Mouse (Mus musculus): ENCODE results near the gene Zbtb5. TPM values are rescaled to one million over a fixed set of nuclear protein-coding genes. Genes with fewer than 3 reads are reported as not detected.
"Not testable (repeated sequence)": the region's sequence is repeated elsewhere in the genome, so short reads cannot be mapped to it uniquely, and the experiment has no call there.

Gene Zbtb5
- total RNA-seq (2021), result 10 to 100 TPM in 1 of 2 experiments, 1 to 10 TPM in 1; 8.5 to 11.6 TPM

GRCm38 (mm10) chr4:45012105-45012975, at the start of gene Zbtb5:
Gene Zbtb5, minus strand, starts transcription at chr4:45012412.
- peak; percentile 100 for DNase-seq
- intact Hi-C loops (cut with DNase I), result loop anchor here (1.0 to 10.0 kb wide), 2 partner anchors 73 to 842 kb away; no protein-coding TSS in a partner anchor

GRCm38 (mm10) chr4:45055451-45055850, 43.2 kb upstream of the Zbtb5 start:
- intact Hi-C loops (cut with DNase I), result no loop called here
- DNase-seq, result peak; percentile 44 to 60

GRCm38 (mm10) chr4:45054862-45055261, 42.6 kb upstream of the Zbtb5 start:
- peak; percentile 43 to 45 for DNase-seq
- intact Hi-C loops (cut with DNase I), result no loop called here

- DNase-seq, result no peak
- intact Hi-C loops (cut with DNase I), result no loop called here
These were observed 35.7 kb upstream of the Zbtb5 start for GRCm38 (mm10) chr4:45047956-45048355.

GRCm38 (mm10) chr4:45047286-45047887, 35.2 kb upstream of the Zbtb5 start:
- intact Hi-C loops (cut with DNase I), result no loop called here
- peak in 1 of 2 experiments; percentile 26 for DNase-seq

GRCm38 (mm10) chr4:45046679-45047078, 34.5 kb upstream of the Zbtb5 start:
- peak; percentile 48 to 59 for DNase-seq
- intact Hi-C loops (cut with DNase I), result no loop called here

GRCm38 (mm10) chr4:45040795-45041194, 28.6 kb upstream of the Zbtb5 start:
- intact Hi-C loops (cut with DNase I), result no loop called here
- no peak for DNase-seq

- DNase-seq; intact Hi-C loops (cut with DNase I): not testable (repeated sequence)
These were observed 27.3 kb upstream of the Zbtb5 start for GRCm38 (mm10) chr4:45039546-45039945.

- DNase-seq, result peak; percentile 41 to 47
- intact Hi-C loops (cut with DNase I), result not testable (repeated sequence)
These were observed 26.7 kb upstream of the Zbtb5 start for GRCm38 (mm10) chr4:45038879-45039278.

GRCm38 (mm10) chr4:45037455-45038410, 25.5 kb upstream of the Zbtb5 start:
- intact Hi-C loops (cut with DNase I), result loop anchor here (2.0 kb wide), 1 partner anchor 17 kb away; no protein-coding TSS in a partner anchor
- peak; percentile 79 to 85 for DNase-seq

- intact Hi-C loops (cut with DNase I), result loop anchor here (2.0 kb wide), 1 partner anchor 16 kb away; no protein-coding TSS in a partner anchor
- DNase-seq, result no peak
These were observed 24.4 kb upstream of the Zbtb5 start for GRCm38 (mm10) chr4:45036571-45036970.

GRCm38 (mm10) chr4:45036048-45036447, 23.8 kb upstream of the Zbtb5 start:
- no peak for DNase-seq
- intact Hi-C loops (cut with DNase I), result loop anchor here (2.0 kb wide), 1 partner anchor 15 kb away; no protein-coding TSS in a partner anchor

- DNase-seq, result peak; percentile 37 to 43
- intact Hi-C loops (cut with DNase I), result no loop called here
These were observed 22.7 kb upstream of the Zbtb5 start for GRCm38 (mm10) chr4:45034693-45035628.

- DNase-seq, result peak; percentile 57 to 68
- intact Hi-C loops (cut with DNase I), result no loop called here
These were observed 20.4 kb upstream of the Zbtb5 start for GRCm38 (mm10) chr4:45032586-45032985.

GRCm38 (mm10) chr4:45026459-45026858, 14.2 kb upstream of the Zbtb5 start:
- intact Hi-C loops (cut with DNase I), result no loop called here
- DNase-seq, result no peak

- intact Hi-C loops (cut with DNase I), result loop anchor here (5.0 to 10.0 kb wide), 6 partner anchors 88 to 1118 kb away; partner anchors contain the start of genes Ncbp1, Shb, Tomm5 and Tstd2
These were observed 6.8 kb upstream of the Zbtb5 start for GRCm38 (mm10) chr4:45019009-45019408.

GRCm38 (mm10) chr4:45018452-45018980, 6.3 kb upstream of the Zbtb5 start, which contains the start of gene Polr1e:
Gene Polr1e, plus strand, starts transcription at chr4:45018583.
- peak; percentile 94 to 97 for DNase-seq
- intact Hi-C loops (cut with DNase I), result loop anchor here (5.0 to 10.0 kb wide), 6 partner anchors 89 to 1119 kb away; partner anchors contain the start of genes Ncbp1, Shb, Tomm5 and Tstd2

More at GRCm38 (mm10) chr4:45019009-45019408, 6.8 kb upstream of the Zbtb5 start:
- no peak for DNase-seq

GRCm38 (mm10) chr4:45015615-45016014, 3.4 kb upstream of the Zbtb5 start:
- intact Hi-C loops (cut with DNase I), result loop anchor here (1.0 to 10.0 kb wide), 7 partner anchors 92 to 1122 kb away; partner anchors contain the start of genes Ncbp1, Shb, Tomm5 and Tstd2
- peak; percentile 72 to 87 for DNase-seq

Data from heart, postnatal 10 days (tissue).